Mouse (Mus musculus) midbrain, embryonic 14.5 days (tissue): ENCODE results near the gene AB124611. TPM values are rescaled to one million over a fixed set of nuclear protein-coding genes. Genes with fewer than 3 reads are reported as not detected.
A peak's percentile ranks its signal among the peaks of the same experiment; 100 is the strongest.
"Not testable (repeated sequence)": the region's sequence is repeated elsewhere in the genome, so short reads cannot be mapped to it uniquely, and the experiment has no call there.

Experiments
- ATAC-seq: fragments of 200-750 bp; cut with Nextera tagmentation; 2 replicates; pipeline ENCODE4 v1.8.0; 2017; ENCODE audit warnings: moderate number of reproducible peaks, moderate library complexity; ENCODE audit not compliant: low FRiP score, low TSS enrichment
- DNase-seq: peaks from one replicate; pipeline ENCODE4 v3.0.0-alpha.2; 2015
- H3K27ac ChIP-seq: fragments of 300-500 bp; sonication (generic); replicated peaks from 2 replicates; pipeline ENCODE4 v1.5.1; 2014; ENCODE audit warnings: mild to moderate bottlenecking, low read depth, low read length, moderate library complexity
- H3K27me3 ChIP-seq: fragments of 300-500 bp; sonication (generic); 2 replicates; pipeline ENCODE4 v1.6.1; 2014; ENCODE audit warnings: low read length, control low read depth, mixed read lengths; ENCODE audit not compliant: control insufficient read depth, insufficient read depth
- H3K36me3 ChIP-seq: fragments of 300-500 bp; sonication (generic); 2 replicates; pipeline ENCODE4 v1.6.1; 2014; ENCODE audit warnings: low read length, control low read depth; ENCODE audit not compliant: control insufficient read depth, insufficient read depth
- H3K4me1 ChIP-seq: fragments of 300-500 bp; sonication (generic); 2 replicates; pipeline ENCODE4 v1.6.1; 2014; ENCODE audit warnings: mild to moderate bottlenecking, antibody characterized with exemption, low read length, control low read depth; ENCODE audit not compliant: control insufficient read depth, insufficient read depth
- H3K4me2 ChIP-seq: fragments of 300-500 bp; sonication (generic); 2 replicates; pipeline ENCODE4 v1.6.1; 2014; ENCODE audit warnings: mild to moderate bottlenecking, low read length, moderate library complexity
- H3K4me3 ChIP-seq: fragments of 300-500 bp; sonication (generic); replicated peaks from 2 replicates; pipeline ENCODE4 v1.5.1; 2014; ENCODE audit warnings: low read depth, low read length
- H3K9ac ChIP-seq: fragments of 300-500 bp; sonication (generic); replicated peaks from 2 replicates; pipeline ENCODE4 v1.6.1; 2014; ENCODE audit warnings: mild to moderate bottlenecking, low read length, moderate library complexity
- H3K9me3 ChIP-seq: fragments of 300-500 bp; sonication (generic); 2 replicates; pipeline ENCODE4 v1.6.1; 2016; ENCODE audit warnings: low read length, control low read depth, mixed read lengths; ENCODE audit not compliant: control insufficient read depth
- WGBS: fragments of 180-500 bp; shearing (Covaris S2); extraction: QIAGEN DNeasy Blood & Tissue Kit; methylation state at CpG from one replicate; pipeline ENCODE4 v1.1.7; 2014; 5-methylcytosine and 5-hydroxymethylcytosine counted together
- polyA plus RNA-seq: library from polyadenylated mRNA; unstranded; fragments of >200 nt; fragmentation: Nextera tagmentation; extraction: Ambion mirVana; gene quantifications from 2 replicates; pipeline ENCODE4 v1.2.1, GENCODE M21; 2014

Gene AB124611
- polyA plus RNA-seq, 1 experiment from 2014 or later = 1.8 TPM

- Histone ChIP-seq H3K4me3 (no peak overlapping the region), H3K36me3 (no peaks in the 10 kb centered on the region), H3K9me3 (no peaks in the 10 kb centered on the region), H3K9ac (no peak overlapping the region), H3K27me3 (no peaks in the 10 kb centered on the region), H3K4me1 (no peaks in the 10 kb centered on the region), H3K27ac (no peak overlapping the region), H3K4me2 (no peak overlapping the region)
- DNase-seq = no peak
- ATAC-seq = no peak
- WGBS = 96% methylated on average over 14 of the region's 14 CpGs
These were observed 10.5 kb downstream of the AB124611 start for GRCm38 (mm10) chr9:21536501-21536900.

- H3K27me3 ChIP-seq = no peaks in the 10 kb centered on the region
- no peaks in the 10 kb centered on the region for H3K4me1 ChIP-seq
- H3K9ac ChIP-seq = no peak overlapping the region
- no peak for DNase-seq
- no peak overlapping the region for H3K4me3 ChIP-seq
- H3K9me3 ChIP-seq = no peaks in the 10 kb centered on the region
- 70% methylated on average over 4 of the region's 4 CpGs for WGBS
- H3K36me3 ChIP-seq = no peaks in the 10 kb centered on the region
- H3K4me2 ChIP-seq = no peak overlapping the region
- H3K27ac ChIP-seq = no peak overlapping the region
- ATAC-seq = no peak
These were observed 11.0 kb downstream of the AB124611 start for GRCm38 (mm10) chr9:21537009-21537408.

- H3K27me3 ChIP-seq = no peaks in the 10 kb centered on the region
- 0 out of 2 replicates have a peak, but pooled peaks cover 6% of the 10 kb centered on the region for H3K4me1 ChIP-seq
- no peak overlapping the region for H3K9ac ChIP-seq
- no peaks in the 10 kb centered on the region for H3K36me3 ChIP-seq
- ATAC-seq (no peak), DNase-seq (no peak)
- no peak overlapping the region for H3K4me2 ChIP-seq
- no peak overlapping the region for H3K27ac ChIP-seq
- no peak overlapping the region for H3K4me3 ChIP-seq
- H3K9me3 ChIP-seq = no peaks in the 10 kb centered on the region
- WGBS = 82% methylated on average over 7 of the region's 7 CpGs
These were observed 14.2 kb downstream of the AB124611 start for GRCm38 (mm10) chr9:21539981-21540753.

GRCm38 (mm10) chr9:21542001-21542400 lies 16.0 kb downstream of the AB124611 start:
- 90% methylated on average over 2 of the region's 2 CpGs for WGBS
- H3K27ac ChIP-seq, H3K9me3 ChIP-seq, H3K27me3 ChIP-seq, H3K4me2 ChIP-seq, H3K9ac ChIP-seq, H3K4me3 ChIP-seq, H3K36me3 ChIP-seq, DNase-seq, ATAC-seq, H3K4me1 ChIP-seq: not testable (repeated sequence)

- H3K4me2 ChIP-seq = peak overlapping the region; percentile 67
- peak; percentile 32 for ATAC-seq
- H3K27ac ChIP-seq = peak overlapping the region; percentile 98
- no peak for DNase-seq
- H3K9me3 ChIP-seq = no peaks in the 10 kb centered on the region
- H3K4me1 ChIP-seq = peaks cover 18% of the 10 kb centered on the region
- peaks cover 3% of the 10 kb centered on the region; the same call in 1 of the 2 replicates for H3K36me3 ChIP-seq
- peak overlapping the region; percentile 74 for H3K4me3 ChIP-seq
- no peaks in the 10 kb centered on the region for H3K27me3 ChIP-seq
- peak overlapping the region; percentile 94 for H3K9ac ChIP-seq
- 4% methylated on average over 9 of the region's 9 CpGs for whole genome bisulfite sequencing
These were observed 19.5 kb downstream of the AB124611 start for GRCm38 (mm10) chr9:21545351-21545915.

- Histone ChIP-seq H3K9me3 (no peaks in the 10 kb centered on the region), H3K27ac (peak overlapping the region; percentile 98), H3K9ac (peak overlapping the region; percentile 94), H3K36me3 (peaks cover 8% of the 10 kb centered on the region), H3K4me2 (peak overlapping the region; percentile 67), H3K4me3 (peak overlapping the region; percentile 74), H3K4me1 (peaks cover 18% of the 10 kb centered on the region), H3K27me3 (no peaks in the 10 kb centered on the region)
- peak; percentile 95 for ATAC-seq
- under 1% methylated on average over 66 of the region's 67 CpGs for WGBS
- peak; percentile 99 for DNase-seq
These were observed 20.2 kb downstream of the AB124611 start for GRCm38 (mm10) chr9:21545916-21546788.

- Histone ChIP-seq H3K9me3 (no peaks in the 10 kb centered on the region), H3K4me3 (peak within 1 kb of the TSS; percentile 74), H3K27me3 (no peaks in the 10 kb centered on the region), H3K9ac (peak within 1 kb of the TSS; percentile 94), H3K27ac (peak within 1 kb of the TSS; percentile 98), H3K36me3 (peaks cover 13% of the 10 kb centered on the region), H3K4me2 (peak within 1 kb of the TSS; percentile 67), H3K4me1 (peaks cover 18% of the 10 kb centered on the region)
- under 1% methylated on average over 42 of the region's 52 CpGs for WGBS
- ATAC-seq (no peak), DNase-seq (no peak)
These were observed 20.8 kb downstream of the AB124611 start, which contains the start of gene Carm1 for GRCm38 (mm10) chr9:21546789-21547074. Gene Carm1, plus strand, starts transcription at chr9:21546894.

GRCm38 (mm10) chr9:21547075-21547941 lies 21.3 kb downstream of the AB124611 start:
- ATAC-seq (peak; percentile 32), DNase-seq (peak; percentile 80)
- H3K9ac ChIP-seq = peak overlapping the region; percentile 94
- WGBS = under 1% methylated on average over 61 of the region's 66 CpGs
- H3K9me3 ChIP-seq = no peaks in the 10 kb centered on the region
- peaks cover 13% of the 10 kb centered on the region for H3K36me3 ChIP-seq
- H3K4me2 ChIP-seq = peak overlapping the region; percentile 67
- no peaks in the 10 kb centered on the region for H3K27me3 ChIP-seq
- peaks cover 18% of the 10 kb centered on the region for H3K4me1 ChIP-seq
- H3K4me3 ChIP-seq = peak overlapping the region; percentile 74
- peak overlapping the region; percentile 98 for H3K27ac ChIP-seq
